Mouse (Mus musculus) skeletal muscle tissue, adult 2 months (tissue): ENCODE results near the gene Smc1b.

ENCODE experiments used
- DNase-seq: peaks from one replicate; pipeline ENCODE4 v3.0.0-alpha.2; 2012; ENCODE audit warnings: low read depth, low spot score

Gene Smc1b

DNA sequence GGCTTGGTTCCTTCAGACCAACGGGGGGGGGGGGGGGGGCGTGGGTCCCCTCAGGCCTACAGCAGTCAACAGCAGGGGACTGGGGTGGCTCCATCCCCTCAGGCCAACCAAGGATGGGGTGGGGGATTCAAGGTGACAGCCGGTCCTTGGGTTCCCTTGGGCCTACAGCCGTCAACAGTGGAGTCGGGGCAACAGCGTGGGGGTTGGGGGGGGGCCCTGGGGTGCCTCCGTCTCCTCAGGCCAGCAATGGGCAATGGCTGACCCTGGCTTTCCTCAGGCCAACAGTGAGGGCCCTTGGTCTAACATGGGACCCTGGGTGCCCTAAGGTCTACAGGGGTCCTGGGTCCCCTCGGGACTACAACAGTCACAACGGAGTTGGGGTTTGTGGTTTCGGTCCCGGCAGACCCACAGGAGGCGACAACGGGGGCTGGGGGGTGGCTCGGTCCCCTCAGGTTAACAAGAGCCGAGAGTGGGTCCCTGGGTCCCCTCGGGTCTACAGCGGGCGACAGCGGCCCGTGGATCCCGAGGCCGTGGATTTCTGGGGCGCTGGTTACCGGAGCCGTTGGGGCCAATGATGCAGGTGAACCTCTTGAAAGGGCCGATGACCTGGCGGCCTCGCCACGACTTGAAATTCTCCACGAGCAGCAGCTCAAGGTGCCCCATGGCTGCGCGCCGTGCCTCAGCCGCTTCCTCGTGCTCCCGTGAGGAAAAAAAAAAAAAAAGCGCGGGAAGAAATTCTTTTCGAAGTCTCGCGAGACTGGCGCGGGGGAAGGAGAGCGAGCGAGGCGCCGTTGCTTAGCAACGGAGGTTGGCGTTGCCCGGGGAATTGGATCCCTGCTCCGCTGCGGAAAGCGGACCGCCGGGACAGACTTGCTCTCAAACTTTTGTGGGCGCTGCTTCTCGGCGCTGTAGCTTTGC, at the start of gene Smc1b, which contains the start of gene Ribc2:
Smc1b (minus strand) TSS at position 690 of the 918 bp plus-strand sequence.
Ribc2 (plus strand) TSS at position 804 of the 918 bp plus-strand sequence.
- DNase-seq, result peak; percentile 69

DNA sequence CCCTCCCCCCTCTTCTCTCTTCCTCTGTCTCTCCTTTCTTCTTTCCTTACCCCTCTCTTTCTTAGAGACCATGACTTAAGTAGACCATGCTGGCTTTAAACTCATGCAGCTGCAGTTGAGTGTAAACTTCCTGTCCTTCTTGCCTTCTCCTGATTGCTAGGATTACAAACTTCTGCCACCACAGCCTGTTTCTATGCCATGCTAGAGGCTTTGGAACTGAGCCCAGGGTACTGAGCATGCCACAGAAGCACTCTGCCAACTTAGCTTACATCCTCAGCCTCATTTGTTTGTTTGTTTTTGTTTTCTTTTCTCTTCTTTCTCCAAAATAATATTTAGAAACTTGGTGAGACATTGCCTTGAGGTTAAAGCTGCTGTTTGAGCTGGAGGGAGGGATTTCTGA, 48.6 kb upstream of the Smc1b start:
- DNase-seq, result no peak

DNA sequence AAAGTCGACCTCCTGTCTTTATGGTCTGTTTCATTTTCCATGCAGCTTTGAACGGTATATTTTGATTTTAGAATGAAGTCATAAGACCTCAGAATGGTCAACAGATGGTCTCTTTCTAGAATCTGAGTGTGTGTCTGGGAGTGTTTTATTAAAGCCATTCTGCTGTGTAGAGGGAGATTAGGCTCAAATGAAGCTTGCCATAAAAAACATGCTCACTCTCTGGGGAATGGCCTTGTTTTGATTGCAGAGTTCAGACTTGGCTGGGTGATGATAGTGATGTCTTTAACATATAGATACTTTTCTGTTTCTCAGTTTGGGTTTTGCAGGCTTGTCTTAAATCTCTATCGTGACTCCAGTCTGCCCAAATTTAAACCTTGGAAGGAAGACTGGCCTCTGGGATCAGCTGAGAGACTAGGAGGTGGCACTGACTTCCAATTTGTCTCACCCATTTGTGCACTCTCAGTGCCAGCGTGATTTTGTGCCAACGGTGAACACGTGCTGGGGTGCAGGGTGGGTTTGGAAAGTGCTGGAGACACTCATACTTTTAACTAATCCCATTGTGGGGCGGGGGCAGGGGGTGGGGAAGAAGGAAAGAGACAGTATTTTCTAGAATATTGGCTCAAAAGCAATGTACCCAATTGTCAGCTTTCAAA, 47.9 kb upstream of the Smc1b start:
- DNase-seq, result no peak

DNA sequence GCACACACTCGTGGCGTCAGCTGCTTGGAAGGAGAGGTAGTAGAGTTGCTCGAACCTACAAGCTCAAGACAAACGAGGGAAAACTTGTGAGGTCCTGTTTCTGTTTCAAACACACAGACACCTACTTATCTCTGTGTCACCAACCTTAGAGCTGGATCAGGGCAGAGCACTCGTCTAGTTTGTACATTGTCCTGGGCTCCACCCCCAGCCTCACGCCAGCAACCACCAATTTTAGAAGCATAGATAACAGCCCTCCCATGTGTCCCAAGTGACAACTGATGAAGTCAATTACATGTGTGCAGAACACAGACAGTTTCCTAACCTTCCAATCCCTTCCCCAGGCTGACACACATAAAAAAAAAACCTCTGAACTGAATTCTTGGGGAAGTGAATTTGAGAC, 46.4 kb upstream of the Smc1b start:
- no peak for DNase-seq

DNA sequence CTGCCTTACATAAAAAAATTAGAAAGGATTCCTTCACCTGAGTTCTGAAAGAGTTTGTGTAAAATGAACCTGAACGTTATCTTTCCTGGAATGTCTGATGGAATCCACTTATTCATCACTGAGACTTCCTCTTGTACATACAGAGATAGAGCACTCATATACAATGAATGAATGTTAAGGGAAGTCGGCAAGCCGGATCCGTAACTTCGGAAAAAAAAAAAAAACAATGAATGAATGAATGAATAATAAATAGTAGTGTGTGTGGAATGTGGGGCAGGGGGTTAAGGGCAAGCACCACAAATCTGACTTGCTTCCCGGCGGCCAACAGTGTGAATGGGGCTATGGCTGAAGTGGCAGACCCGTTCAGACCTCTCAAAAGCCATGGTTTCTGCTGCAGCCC, 45.8 kb upstream of the Smc1b start:
- peak; percentile 96 for DNase-seq

DNA sequence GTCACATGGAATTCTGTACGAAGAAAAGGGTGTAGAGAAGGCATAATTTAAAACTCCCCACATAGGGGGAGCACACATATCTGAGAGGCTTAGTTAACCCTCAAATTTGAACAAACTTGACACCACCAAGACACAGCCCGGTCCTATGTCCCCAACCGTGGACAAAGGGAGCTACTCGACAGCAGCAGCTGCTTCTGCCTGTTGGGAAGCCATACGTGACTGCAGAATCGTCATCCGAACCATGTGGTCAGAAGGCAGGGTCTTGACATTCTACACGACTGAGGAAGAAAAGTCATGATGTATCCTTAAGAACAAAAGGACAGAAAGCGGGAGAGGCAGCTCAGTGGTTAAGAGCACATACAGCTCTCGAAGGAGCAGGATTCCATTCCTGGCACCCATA, 42.3 kb upstream of the Smc1b start:
- no peak for DNase-seq

DNA sequence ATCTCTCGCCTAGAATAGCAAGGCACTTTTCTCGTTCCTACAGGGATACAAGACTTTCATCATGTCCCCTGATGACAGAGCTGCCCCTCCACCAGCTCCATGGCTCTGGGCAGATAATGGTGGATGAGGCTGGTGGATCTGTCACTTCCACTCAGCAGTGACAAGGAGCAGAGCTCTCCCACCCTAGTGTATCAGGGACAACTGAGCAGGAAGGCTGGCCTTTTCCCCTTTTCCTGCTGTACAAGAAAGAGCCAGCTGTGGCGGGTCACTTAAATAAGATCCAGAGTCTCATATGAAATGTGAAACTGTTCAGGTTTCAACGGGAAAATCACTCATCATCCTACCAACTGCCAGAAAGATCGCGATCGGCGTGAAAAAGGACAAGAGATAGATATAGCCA, 41.7 kb upstream of the Smc1b start:
- DNase-seq, result no peak

DNA sequence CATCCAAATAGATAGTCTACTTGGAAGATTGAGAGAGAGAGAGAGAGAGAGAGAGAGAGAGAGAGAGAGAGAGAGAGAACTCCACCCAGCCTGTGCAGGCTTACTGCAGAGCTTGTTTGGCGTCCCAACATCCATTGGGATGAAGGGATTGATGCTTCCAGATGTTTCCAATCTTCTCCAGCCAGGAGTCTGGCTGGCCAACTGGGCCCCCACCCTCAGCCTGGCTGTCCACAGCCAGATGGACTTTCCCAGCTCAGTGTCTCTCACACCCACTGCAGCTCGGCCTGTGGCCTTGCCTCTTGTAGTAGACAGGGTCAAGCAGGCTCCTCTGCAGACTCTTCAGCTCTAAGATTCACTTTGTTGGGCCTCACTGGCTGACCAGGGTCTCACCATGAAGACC, 40.3 kb upstream of the Smc1b start:
- peak; percentile 82 for DNase-seq

DNA sequence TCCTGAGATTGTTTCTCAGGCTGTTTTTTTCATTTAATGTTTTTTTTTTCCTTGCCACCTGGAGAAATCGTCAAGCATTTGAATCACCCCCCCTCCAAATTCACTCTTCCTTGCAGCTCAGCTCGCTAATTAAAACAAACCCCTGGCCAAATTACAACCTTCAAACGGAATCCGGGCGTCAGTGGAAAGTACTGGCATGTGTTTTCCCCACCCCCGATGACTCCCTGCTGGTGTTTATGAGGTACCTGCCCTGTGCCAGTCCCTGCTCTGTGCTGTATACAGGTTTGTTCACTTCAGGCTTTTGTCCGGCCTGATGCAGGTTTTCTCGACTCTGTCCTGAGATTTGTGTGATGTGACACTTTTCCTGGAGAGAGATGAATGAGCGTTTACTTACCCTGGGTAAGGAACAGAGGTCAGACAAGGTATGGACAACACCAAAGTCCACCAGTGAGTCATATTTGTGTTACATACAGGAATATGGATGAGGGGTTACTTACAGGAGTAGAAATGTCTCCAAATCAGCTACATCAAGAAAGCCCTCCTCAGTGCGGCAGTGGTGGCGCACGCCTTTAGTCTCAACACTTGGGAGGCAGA, 35.4 kb upstream of the Smc1b start:
- no peak for DNase-seq

DNA sequence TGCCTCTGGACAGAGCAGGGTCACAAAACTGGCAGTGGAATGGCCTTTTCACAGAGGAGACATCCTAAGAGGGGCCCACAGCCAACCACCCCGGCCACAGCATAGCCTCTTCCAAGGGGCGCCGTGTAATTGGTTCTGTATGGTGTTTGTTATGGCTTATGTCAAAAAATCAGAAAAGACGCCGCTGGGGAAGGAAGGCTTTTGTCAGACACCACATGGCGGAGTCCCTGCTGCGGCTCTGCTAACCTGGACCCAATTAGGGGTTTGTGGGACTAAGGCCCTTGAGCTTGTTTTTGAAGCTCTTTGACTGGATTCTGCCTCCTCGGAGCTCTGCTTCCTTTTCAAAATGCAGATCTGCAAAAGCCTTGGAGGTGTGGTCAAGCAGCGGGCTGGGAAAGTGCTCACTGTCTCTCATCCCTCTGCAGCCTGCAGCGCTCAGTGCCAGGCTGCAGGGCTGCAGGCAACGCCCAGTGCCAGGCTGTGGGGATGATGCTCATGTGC, 34.7 kb upstream of the Smc1b start:
- DNase-seq, result no peak

DNA sequence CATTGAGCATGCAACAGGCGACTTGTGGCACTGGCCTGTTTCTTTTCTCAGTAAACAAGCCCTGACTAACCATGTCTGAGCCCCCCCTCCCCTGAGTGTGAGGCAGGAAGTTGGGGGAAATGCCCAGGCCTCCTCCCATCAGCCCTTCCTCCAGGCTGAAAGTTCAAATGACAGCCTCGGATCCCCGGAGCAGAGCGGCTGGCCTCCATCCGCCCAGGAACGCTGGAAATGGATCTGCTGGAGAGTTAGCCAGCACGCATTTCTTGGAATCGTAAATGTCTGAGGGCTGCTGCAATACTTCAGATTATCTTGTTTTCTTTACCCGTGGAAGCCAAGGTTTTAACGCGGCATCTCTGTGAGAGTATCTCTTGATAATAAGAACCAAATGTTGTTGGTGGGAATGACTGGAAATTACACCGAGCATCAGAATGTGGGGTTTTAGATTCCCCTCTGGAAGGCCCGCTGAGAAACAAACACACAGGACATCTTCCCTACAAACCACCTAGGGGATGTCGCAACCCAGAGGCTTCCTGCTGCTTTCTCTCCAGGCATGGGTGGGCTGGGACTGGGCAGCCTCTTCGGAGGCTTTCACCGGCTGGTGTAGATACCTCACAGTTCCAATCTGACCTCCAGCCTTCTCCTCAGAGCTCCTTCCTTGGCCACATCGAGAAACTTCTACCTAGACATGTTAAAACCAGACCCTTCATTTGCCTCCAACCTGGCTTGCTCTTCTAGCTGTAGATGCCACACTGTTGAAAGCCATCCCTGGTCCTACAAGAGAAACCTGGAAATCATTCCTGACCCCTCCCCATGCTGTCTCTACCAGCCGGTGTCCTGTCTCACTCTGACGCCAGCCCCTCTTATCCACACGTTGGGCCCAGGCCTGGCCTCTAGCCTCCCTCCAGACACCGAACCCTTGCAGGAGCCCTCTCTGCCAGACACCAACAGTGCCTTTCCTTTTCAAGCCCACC, 31.2 kb upstream of the Smc1b start:
- peak; percentile 58 for DNase-seq

DNA sequence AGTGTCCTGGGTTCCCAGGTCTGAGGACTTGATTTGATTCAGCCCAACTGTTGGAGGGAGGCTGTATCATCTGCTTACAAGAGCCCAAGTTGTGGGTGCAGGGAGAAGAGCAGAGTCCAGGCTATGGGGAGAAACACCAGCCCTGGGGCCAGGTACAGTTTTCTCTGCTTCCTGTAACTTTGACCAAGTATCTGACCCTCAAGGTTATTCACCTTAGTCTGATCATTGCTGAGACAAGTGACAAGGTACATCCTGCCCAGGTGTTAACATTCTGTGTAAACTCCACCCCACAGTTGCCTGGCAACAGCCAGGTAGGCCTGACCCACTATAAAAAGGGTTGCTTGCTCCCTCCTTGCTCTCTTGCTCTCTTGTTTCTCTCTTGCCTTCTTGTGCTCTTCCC, 29.7 kb upstream of the Smc1b start:
- no peak for DNase-seq

DNA sequence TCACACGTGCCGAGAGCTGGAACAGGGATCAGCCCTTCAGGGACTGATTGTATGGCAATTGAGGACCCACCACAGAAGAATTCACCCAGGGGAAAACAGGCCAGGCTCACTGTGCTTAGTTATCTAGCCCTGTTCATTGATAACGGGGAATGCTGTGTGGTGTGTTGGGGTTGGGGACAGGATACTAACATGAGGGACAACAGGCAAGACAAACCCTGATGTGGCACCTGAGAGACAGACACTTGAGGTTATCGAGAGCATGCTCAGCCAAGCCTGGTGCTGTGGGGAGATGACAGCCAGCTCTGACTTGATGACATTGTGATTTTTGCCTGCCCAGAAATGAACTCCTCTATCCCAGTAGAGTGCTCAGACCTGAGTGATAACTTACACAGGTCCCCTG, 24.4 kb upstream of the Smc1b start:
- DNase-seq, result no peak

DNA sequence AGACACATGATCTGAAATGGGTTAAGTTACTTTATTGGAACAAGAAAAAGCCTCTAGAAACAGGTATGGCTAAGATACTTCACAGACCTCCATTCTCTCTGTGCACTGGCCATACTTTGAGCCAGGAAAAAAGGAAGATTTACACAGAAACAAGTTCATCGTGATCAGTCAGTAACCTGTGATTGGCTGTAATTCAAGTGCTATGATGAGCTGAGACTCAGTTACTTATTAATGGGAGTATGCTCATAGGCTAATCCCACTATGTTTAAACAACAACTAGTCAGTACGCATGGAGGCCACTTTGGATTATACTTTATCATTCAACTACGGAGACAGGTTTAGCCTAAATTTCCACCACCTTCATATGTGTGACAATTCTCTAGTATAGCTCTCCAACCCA, 22.3 kb upstream of the Smc1b start:
- DNase-seq, result no peak

DNA sequence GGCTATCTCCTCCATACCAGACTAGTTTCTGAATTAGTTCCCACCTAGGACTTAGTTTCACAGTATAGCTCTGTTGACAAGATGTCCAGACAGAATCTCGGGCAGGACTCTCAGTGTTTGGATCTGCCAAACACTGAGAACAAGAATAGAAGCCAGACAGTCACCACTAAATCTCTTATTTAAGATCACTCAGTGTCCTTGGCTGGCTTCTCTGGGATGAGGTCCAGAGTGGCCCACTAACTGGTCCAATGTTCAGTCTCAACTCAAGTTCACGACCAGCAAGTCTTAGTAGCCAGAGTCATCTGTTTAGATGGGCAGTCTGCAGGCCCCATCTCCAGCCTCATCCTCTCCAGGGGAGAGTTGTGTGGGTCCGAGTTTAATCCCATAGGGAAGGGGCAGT, 20.8 kb upstream of the Smc1b start:
- peak; percentile 63 for DNase-seq

DNA sequence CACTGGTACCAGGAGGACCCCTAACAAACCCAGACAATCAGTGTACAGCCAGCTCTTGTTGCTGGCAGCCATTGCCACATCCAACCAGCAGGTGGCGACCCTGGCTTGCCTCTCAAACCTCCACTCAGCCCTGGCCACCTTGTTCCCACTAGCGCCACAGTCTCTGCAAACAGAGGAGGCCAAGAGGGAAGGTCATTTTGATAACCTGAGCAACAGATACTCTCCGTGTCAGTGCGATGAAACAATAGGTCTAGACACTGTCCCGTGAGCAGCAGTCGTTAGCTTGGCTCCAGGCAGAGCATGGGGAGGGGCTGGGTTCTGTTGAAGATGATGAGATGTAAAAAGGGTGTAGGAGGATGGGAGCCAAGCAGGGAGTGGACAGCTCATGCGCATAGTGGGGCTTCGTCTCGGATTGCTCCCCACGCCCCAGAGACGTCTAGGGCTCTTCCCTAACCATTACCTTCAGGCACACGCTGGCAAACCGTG, 19.7 kb upstream of the Smc1b start:
- peak; percentile 54 for DNase-seq

DNA sequence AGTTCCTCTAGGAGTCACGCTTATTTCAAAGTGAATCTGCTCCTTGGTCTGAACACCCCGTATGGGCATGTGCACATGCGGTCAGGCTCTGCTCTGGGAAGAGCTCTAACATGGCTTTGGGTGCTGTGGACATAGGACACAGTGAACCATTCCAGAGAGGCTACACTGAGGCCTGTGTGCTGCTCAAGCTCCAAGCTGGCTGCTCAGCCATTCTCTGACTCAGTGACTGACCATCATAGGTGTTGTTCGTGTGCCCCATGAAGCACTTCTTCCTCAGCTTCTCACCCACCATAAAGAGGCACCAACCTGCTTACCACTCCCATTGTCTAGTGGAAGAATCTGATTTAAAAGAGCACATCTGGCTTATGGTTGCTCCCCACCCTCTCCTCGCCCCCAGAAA, 12.5 kb upstream of the Smc1b start:
- no peak for DNase-seq

DNA sequence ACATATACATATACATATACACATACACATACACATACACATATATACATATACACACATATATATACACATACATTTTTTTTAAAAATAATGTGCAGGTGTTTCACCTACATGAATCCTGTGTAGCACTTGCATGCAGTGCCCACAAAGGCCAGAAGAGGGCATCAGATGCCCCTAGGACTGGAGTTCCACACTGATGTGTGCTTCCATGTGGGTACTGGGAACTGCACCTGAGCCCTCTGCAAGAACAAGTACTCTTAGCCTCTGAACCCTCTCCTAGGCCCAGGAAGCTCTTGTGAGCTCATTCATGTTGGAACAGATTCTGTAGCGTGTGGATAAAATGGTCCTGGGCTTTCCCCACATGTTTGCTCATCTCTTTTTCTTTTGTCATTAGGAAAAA, 12.0 kb upstream of the Smc1b start:
- DNase-seq, result no peak

DNA sequence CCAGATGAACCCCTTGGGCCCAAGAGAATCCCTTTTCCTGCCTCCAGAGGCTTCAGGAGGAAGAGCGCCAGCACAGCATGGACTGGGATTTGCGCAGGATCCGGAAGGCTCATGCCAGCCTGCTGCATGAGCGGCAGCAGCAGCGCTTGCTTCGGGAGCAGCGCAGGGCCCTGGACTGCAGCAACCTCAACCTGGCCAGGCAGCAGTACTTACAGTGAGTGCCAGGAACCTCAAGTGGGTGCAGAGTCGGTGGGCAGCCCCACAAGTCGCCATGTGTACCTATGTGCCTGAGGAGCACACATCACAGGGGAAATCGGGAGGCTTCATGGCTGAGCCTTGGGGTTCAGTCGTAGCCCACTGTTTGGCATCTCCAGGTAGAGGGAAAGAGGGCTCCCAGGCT, 11.4 kb upstream of the Smc1b start:
- no peak for DNase-seq

DNA sequence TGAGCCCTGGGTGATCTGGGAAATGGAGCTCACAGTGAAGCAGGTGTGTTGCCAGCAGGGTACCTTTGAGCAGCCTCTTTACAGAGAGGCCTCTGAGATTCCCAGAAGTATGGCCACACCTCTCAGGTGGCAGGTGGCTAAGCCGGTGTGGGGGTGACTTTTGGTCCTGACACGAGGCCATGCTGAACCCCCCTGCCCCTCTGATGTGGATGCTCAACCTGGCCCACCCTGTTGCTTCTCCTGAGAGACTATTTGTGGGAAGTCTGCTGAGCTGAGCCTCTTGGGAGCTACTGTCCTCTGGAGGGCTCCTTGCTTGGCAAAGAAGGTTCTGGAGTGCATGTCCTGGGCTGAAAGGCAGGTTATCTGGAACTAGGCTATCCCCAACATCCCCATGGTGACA, 10.7 kb upstream of the Smc1b start:
- DNase-seq, result no peak

DNA sequence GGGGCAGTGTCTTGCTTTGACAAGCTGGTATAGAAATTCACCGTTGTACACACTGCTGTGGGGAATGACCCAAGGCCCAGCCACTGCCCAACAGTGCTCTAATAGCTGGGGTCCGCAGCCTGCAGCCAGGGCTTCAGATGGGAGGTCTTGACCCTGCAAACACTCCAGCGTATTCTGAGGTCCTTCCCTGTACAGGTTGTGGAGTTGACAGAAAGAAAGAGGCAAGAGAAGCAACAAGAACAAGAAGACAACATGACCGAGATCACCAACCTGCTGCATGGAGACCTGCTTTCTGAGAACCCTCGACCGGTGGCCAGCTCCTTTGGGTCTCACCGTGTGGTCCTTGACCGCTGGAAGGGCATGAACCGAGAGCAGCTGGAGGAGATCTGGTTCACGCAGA, 9.5 kb upstream of the Smc1b start:
- DNase-seq, result no peak
